Mouse (Mus musculus): ENCODE data around the gene Tmcc2.

GRCm38 (mm10) chr1:132372896-132373534 is 18.1 kb downstream of the Tmcc2 start:
- TF ChIP-seq CTCF (conservative IDR thresholded peaks at IDR 0.05 in 1 of 2, IDR thresholded peaks at IDR 0.05 in 1 of 2; ENCODE audit: low read depth in 2 of 2, low read length in 2 of 2) (no peak), GABPA (IDR thresholded peaks at IDR 0.05; ENCODE audit: insufficient replicate concordance, low read depth, low read length) (no peak), ETS1 (conservative IDR thresholded peaks at IDR 0.05; ENCODE audit: low read depth, low read length) (no peak), HCFC1 (IDR thresholded peaks at IDR 0.05; ENCODE audit: low read depth, low read length) (no peak), KAT2A (IDR thresholded peaks at IDR 0.05; ENCODE audit: insufficient replicate concordance, low read length) (no peak), TCF12 (IDR thresholded peaks at IDR 0.05; ENCODE audit: low read depth, low read length) (no peak), E2F4 (IDR thresholded peaks at IDR 0.05; ENCODE audit: insufficient replicate concordance, low read depth, low read length) (no peak), POLR2A (IDR thresholded peaks at IDR 0.05; ENCODE audit: low read depth, low read length) (no peak), MAX (IDR thresholded peaks at IDR 0.05; ENCODE audit: low read length) (no peak), MAFK (IDR thresholded peaks at IDR 0.05; ENCODE audit: insufficient replicate concordance, low read length) (no peak), ZKSCAN1 (IDR thresholded peaks at IDR 0.05; ENCODE audit: borderline replicate concordance, low read depth, low read length) (no peak), MEF2A (IDR thresholded peaks at IDR 0.05; ENCODE audit: borderline replicate concordance, low read depth, low read length) (no peak)

Data from CH12.LX (cell line).